Mouse (Mus musculus): ENCODE results near the gene Stx1b.

GRCm38 (mm10) chr7:127811240-127811639, 13.1 kb downstream of the Stx1b start:
- no peak for TF ChIP-seq TAL1 (IDR thresholded peaks at IDR 0.05; ENCODE audit: low read length)
- no peak for TF ChIP-seq GATA1 (IDR thresholded peaks at IDR 0.05; ENCODE audit: low read length)
